Mouse (Mus musculus) stomach, postnatal 0 days (tissue): ENCODE measurements around the gene Fignl1. TPM values are rescaled to one million over a fixed set of nuclear protein-coding genes. Genes with fewer than 3 reads are reported as not detected.

ENCODE experiments used
- ATAC-seq: fragments of 200-750 bp; cut with Nextera tagmentation; 2 replicates; pipeline ENCODE4 v1.8.0; 2017; ENCODE audit not compliant: low FRiP score, low TSS enrichment
- DNase-seq: peaks from one replicate; pipeline ENCODE4 v3.0.0-alpha.2; 2016; ENCODE audit warnings: low spot score
- H3K27ac ChIP-seq: fragments of 300-500 bp; sonication (generic); replicated peaks from 2 replicates; pipeline ENCODE4 v1.5.1; 2014; ENCODE audit warnings: mild to moderate bottlenecking, control low read depth
- H3K27me3 ChIP-seq: fragments of 300-500 bp; sonication (generic); 2 replicates; pipeline ENCODE4 v1.6.1; 2014; ENCODE audit warnings: low read length; ENCODE audit not compliant: control insufficient read depth, insufficient read depth
- H3K36me3 ChIP-seq: fragments of 300-500 bp; sonication (generic); 2 replicates; pipeline ENCODE4 v1.6.1; 2014; ENCODE audit warnings: low read length, mixed read lengths; ENCODE audit not compliant: control insufficient read depth, insufficient read depth
- H3K4me1 ChIP-seq: fragments of 300-500 bp; sonication (generic); replicated peaks from 2 replicates; pipeline ENCODE4 v1.6.1; 2014; ENCODE audit warnings: antibody characterized with exemption; ENCODE audit not compliant: control insufficient read depth, insufficient read depth
- H3K4me2 ChIP-seq: fragments of 300-500 bp; sonication (generic); replicated peaks from 2 replicates; pipeline ENCODE4 v1.6.1; 2014; ENCODE audit warnings: low read depth, mild to moderate bottlenecking, control low read depth, moderate library complexity
- H3K4me3 ChIP-seq: fragments of 300-500 bp; sonication (generic); 2 replicates; pipeline ENCODE4 v1.5.1; 2014; ENCODE audit warnings: low read depth, low read length, control low read depth
- H3K9ac ChIP-seq: fragments of 300-500 bp; sonication (generic); 2 replicates; pipeline ENCODE4 v1.6.1; 2014; ENCODE audit warnings: mild to moderate bottlenecking, low read length, control low read depth, mixed read lengths
- H3K9me3 ChIP-seq: fragments of 300-500 bp; sonication (generic); 2 replicates; pipeline ENCODE4 v1.6.1; 2016; ENCODE audit warnings: low read length; ENCODE audit not compliant: control insufficient read depth
- CTCF ChIP-seq: IDR thresholded peaks from 2 replicates; pipeline ENCODE4 v1.5.1; 2016; ENCODE audit warnings: antibody characterized with exemption, low read depth, mild to moderate bottlenecking, moderate library complexity
- EP300 ChIP-seq: optimal IDR thresholded peaks from 2 replicates; pipeline ENCODE3; 2016; ENCODE audit warnings: antibody characterized with exemption
- WGBS: fragments of 180-500 bp; shearing (Covaris S2); extraction: QIAGEN DNeasy Blood & Tissue Kit; methylation state at CpG from one replicate; pipeline ENCODE4 v1.1.7; 2014; 5-methylcytosine and 5-hydroxymethylcytosine counted together
- polyA plus RNA-seq: library from polyadenylated mRNA; unstranded; fragments of >200 nt; fragmentation: Nextera tagmentation; extraction: Ambion mirVana; gene quantifications from 2 replicates; pipeline ENCODE4 v1.2.1, GENCODE M21; 2015

Gene Fignl1
- polyA plus RNA-seq: 9.5 and 10.5 TPM in 2 replicates

DNA sequence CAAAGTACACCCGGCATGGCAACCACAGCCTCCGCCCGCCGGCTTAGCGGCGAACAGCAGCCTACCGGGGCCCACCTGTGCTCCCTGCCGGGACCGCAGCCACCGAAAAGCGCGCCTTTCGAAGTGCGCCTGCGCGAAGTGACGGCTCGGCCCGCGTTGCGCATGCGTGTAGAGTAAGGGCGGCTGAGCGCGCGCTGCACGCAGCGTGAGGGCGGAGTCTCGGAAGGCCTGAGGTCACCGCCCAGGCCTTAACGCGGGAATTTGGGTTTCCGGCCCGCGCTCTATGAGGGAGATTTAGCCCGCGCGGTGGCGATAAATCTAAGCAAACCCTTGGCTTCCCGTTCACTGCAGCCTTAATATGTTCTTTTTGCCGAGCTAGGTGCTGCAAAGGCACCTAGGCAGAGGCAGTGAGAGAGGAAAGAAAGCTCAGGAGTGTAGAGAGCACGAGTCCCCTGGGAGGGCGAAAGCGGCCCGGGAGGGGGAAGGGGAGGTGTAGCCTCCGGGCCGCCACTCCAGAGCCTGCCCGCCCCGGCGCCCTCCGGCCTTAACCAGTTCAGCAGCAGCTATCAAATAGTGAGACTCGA, at the start of gene Fignl1:
Gene Fignl1, minus strand, starts transcription at position 143 of the 584 bp plus-strand sequence.
- Histone ChIP-seq H3K27me3 (no peaks in the 10 kb centered on the region), H3K9me3 (no peaks in the 10 kb centered on the region), H3K9ac (peak within 1 kb of the TSS; percentile 71), H3K4me2 (peak within 1 kb of the TSS; percentile 95), H3K27ac (peak within 1 kb of the TSS; percentile 96), H3K4me1 (no peaks in the 10 kb centered on the region), H3K36me3 (no peaks in the 10 kb centered on the region), H3K4me3 (peak within 1 kb of the TSS; percentile 73)
- WGBS: under 1% methylated on average over 53 of the region's 53 CpGs
- TF ChIP-seq CTCF (peak; percentile 41; the same call in 1 of the 2 replicates), EP300 (no peak)
- ATAC-seq: peak; percentile 98
- peak; percentile 97 for DNase-seq

DNA sequence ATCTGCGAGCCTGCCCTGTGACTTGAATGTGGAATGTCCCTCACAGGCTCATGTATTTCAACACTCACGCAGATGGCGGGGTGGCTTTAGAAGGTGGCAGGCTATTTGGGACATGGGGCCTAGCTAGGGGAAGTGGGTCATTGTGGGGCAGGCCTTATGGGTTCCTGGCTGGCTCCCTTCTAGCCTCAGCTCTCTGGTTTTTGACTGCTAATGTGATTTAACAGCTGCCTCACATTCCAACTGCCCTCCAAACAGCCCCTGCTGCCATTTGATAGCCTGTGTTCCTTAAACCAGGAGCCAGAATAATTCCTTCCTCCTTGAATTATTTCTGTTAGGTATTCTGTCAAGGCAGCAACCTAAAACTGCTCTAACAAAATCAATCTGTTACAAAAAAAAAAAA, 48.2 kb upstream of the Fignl1 start:
- no peaks in the 10 kb centered on the region for H3K9me3 ChIP-seq

GRCm38 (mm10) chr11:11855685-11856131, 46.9 kb upstream of the Fignl1 start:
- H3K4me2 ChIP-seq: no peak overlapping the region
- DNase-seq (no peak), ATAC-seq (no peak)
- 70% methylated on average over 11 of the region's 11 CpGs for WGBS
- H3K27ac ChIP-seq: peak overlapping the region; percentile 50
- H3K9me3 ChIP-seq: no peaks in the 10 kb centered on the region
- no peaks in the 10 kb centered on the region for H3K4me1 ChIP-seq
- no peak overlapping the region for H3K9ac ChIP-seq
- H3K4me3 ChIP-seq: no peak overlapping the region
- H3K36me3 ChIP-seq: no peaks in the 10 kb centered on the region
- TF ChIP-seq EP300 (no peak), CTCF (no peak)
- no peaks in the 10 kb centered on the region for H3K27me3 ChIP-seq

More for the DNA sequence above, 48.2 kb upstream of the Fignl1 start:
- no peak overlapping the region for H3K4me3 ChIP-seq
- H3K27me3 ChIP-seq: no peaks in the 10 kb centered on the region
- H3K4me2 ChIP-seq: no peak overlapping the region
- ATAC-seq (no peak), DNase-seq (no peak)
- 93% methylated on average over 3 of the region's 3 CpGs for WGBS
- H3K36me3 ChIP-seq: no peaks in the 10 kb centered on the region
- TF ChIP-seq EP300: no peak
- no peaks in the 10 kb centered on the region for H3K4me1 ChIP-seq
- H3K9ac ChIP-seq: no peak overlapping the region
- H3K27ac ChIP-seq: no peak overlapping the region

DNA sequence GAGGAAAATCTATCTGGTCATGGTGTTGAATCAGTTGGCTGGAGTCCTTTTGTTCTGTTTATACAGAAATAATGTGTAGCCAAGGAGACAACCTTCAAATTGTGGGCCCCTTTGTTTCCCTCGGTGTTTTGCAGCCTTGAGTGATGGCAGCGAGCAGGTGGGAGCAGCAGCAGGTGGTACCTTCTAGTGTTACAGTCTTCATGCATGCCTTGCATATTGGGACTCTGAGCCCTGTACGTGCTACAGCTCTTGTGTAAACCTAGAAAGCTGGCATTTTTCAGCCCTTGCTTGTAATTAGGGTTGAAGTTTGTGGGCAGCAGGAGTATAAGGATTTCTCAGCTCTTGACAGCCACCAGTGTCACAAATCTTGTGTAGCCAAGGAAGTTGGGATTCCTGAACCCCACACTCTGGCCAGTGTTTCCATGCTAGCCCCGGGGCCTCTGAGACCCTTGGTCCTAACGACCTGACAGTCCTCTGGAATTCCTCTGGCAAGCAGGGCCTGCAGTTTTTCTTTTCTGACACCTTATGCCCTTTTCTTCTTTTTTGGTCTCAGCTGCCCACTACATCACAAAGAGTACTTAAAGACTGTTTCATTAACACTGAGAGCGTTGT, 46.4 kb upstream of the Fignl1 start:
- no peak for DNase-seq
- ATAC-seq: no peak
- TF ChIP-seq EP300 (no peak), CTCF (no peak)
- no peak overlapping the region; the same call in none of the 2 replicates for H3K27ac ChIP-seq
- no peaks in the 10 kb centered on the region for H3K9me3 ChIP-seq
- no peaks in the 10 kb centered on the region for H3K27me3 ChIP-seq
- H3K4me2 ChIP-seq: no peak overlapping the region
- WGBS: 33% methylated on average over 6 of the region's 6 CpGs
- H3K36me3 ChIP-seq: no peaks in the 10 kb centered on the region
- H3K4me1 ChIP-seq: no peaks in the 10 kb centered on the region
- no peak overlapping the region for H3K4me3 ChIP-seq
- no peak overlapping the region for H3K9ac ChIP-seq

GRCm38 (mm10) chr11:11853731-11854461, 45.1 kb upstream of the Fignl1 start:
- peak overlapping the region; percentile 24; the same call in 1 of the 2 replicates for H3K27ac ChIP-seq

More at GRCm38 (mm10) chr11:11853731-11854461, 45.1 kb upstream of the Fignl1 start:
- H3K9me3 ChIP-seq: no peaks in the 10 kb centered on the region
- no peak overlapping the region for H3K9ac ChIP-seq
- H3K27me3 ChIP-seq: no peaks in the 10 kb centered on the region
- no peaks in the 10 kb centered on the region for H3K36me3 ChIP-seq
- 28% methylated on average over 4 of the region's 4 CpGs for WGBS
- no peak overlapping the region for H3K4me2 ChIP-seq
- TF ChIP-seq CTCF (no peak; the same call in 1 of the 2 replicates), EP300 (no peak)
- no peak for DNase-seq
- no peaks in the 10 kb centered on the region for H3K4me1 ChIP-seq
- H3K4me3 ChIP-seq: no peak overlapping the region
- ATAC-seq: 0 out of 2 replicates have a peak, but pooled peaks have one; percentile 8
